ENCODE assay signal across 18 mouse cellular contexts in the genomic region with DNA sequence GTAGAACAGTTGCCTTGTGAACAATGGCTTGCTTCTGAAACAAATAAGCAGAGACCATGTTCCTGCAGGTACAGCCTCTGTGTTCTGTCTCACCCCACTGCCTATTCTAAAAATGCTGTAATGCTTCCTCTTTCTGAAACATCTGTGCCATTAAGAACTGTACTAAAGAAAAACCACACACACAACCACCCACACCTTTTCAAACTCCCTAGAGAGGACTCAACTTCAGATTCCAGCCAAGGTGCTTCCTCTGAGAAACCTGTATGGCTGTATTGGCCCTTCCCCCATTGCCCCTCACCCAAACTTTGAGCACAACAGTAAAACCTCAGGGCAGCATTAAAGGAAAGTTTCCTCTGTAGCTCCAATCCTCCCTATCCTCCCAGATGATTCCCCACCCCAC. TPM values are rescaled to one million over a fixed set of nuclear protein-coding genes. Genes with fewer than 3 reads are reported as not detected.
DNase-seq lines count a peak whose midpoint lies in the region; ATAC-seq and TF ChIP-seq lines count a peak whose summit lies in the region.
"Had no signal": no experiment of that assay in that cellular context is flagged by ENCODE, and none has a peak within 500 bp of the region (broad histone marks: within the 10 kb centered on the region; RNA-seq: fewer than 3 reads in every experiment).

No protein-coding gene starts in this region.

- H3K9ac ChIP-seq in midbrain, embryonic 14.5 days (replicated peaks; ENCODE audit: low read length): no peak overlapping the region
- H3K9ac ChIP-seq: embryonic facial prominence, embryonic 12.5 days; forebrain, embryonic 15.5 days; heart, embryonic 12.5 days; hindbrain, embryonic 15.5 days had no signal

- DNase-seq in lung, postnatal 25 days (ENCODE audit: low spot score): peak; percentile 49
- no peak for DNase-seq in lung, adult 2 months
- DNase-seq in B cell, adult 2 months: peak; percentile 73 to 80
- DNase-seq in spleen, postnatal 36 days (ENCODE audit: low spot score in 2 of 2): peak; percentile 85 to 90
- DNase-seq in embryo, embryonic 9.5 days (ENCODE audit: extremely low spot score): no peak
- DNase-seq in adrenal gland, adult 8-10 months: no peak
- DNase-seq in midbrain, embryonic 14.5 days: no peak
- DNase-seq: adrenal gland, postnatal 10 days; cerebellum, adult 18-20 months; embryo, embryonic 11 days; gastrocnemius, postnatal 10 days; heart, adult 2 months had no signal

- no peak for TF ChIP-seq CTCF in lung, adult 2 months (IDR thresholded peaks at IDR 0.05; ENCODE audit: insufficient read depth, low read length)

- no peaks in the 10 kb centered on the region for H3K27me3 ChIP-seq in midbrain, embryonic 14.5 days (ENCODE audit: control insufficient read depth, insufficient read depth, low read length)
- H3K27me3 ChIP-seq: embryonic facial prominence, embryonic 12.5 days; forebrain, embryonic 15.5 days; heart, embryonic 12.5 days; hindbrain, embryonic 15.5 days had no signal

- no peak overlapping the region for H3K4me3 ChIP-seq in lung, adult 2 months (replicated peaks; ENCODE audit: extremely low read depth, low read depth, low read length)
- no peak overlapping the region for H3K4me3 ChIP-seq in midbrain, embryonic 14.5 days (replicated peaks; ENCODE audit: low read depth, low read length)
- H3K4me3 ChIP-seq: embryonic facial prominence, embryonic 12.5 days; forebrain, embryonic 15.5 days; heart, adult 2 months; heart, embryonic 12.5 days; hindbrain, embryonic 15.5 days had no signal

- ATAC-seq in hematopoietic stem cell, adult 5-6 weeks (replicated peaks in 1 of 2; ENCODE audit: insufficient read depth in 1 of 2, low FRiP score in 2 of 2, low TSS enrichment in 1 of 2, low read depth in 1 of 2, poor library complexity in 2 of 2, severe bottlenecking in 2 of 2): peak; percentile 80 to 84
- ATAC-seq in midbrain, embryonic 14.5 days (ENCODE audit: low FRiP score, low TSS enrichment): no peak
- ATAC-seq: forebrain, embryonic 15.5 days had no signal

- H3K36me3 ChIP-seq in midbrain, embryonic 14.5 days (ENCODE audit: control insufficient read depth, insufficient read depth, low read length): no peaks in the 10 kb centered on the region
- H3K36me3 ChIP-seq: embryonic facial prominence, embryonic 12.5 days; forebrain, embryonic 15.5 days; G1E; heart, embryonic 12.5 days; hindbrain, embryonic 15.5 days had no signal

- H3K4me1 ChIP-seq in lung, adult 2 months (ENCODE audit: control insufficient read depth, insufficient read depth, low read length): no peaks in the 10 kb centered on the region
- H3K4me1 ChIP-seq in midbrain, embryonic 14.5 days (ENCODE audit: control insufficient read depth, insufficient read depth, low read length): no peaks in the 10 kb centered on the region
- H3K4me1 ChIP-seq: embryonic facial prominence, embryonic 12.5 days; heart, embryonic 12.5 days; hindbrain, embryonic 15.5 days had no signal

- TF ChIP-seq POLR2A in lung, adult 2 months (IDR thresholded peaks at IDR 0.05; ENCODE audit: borderline replicate concordance, extremely low read depth, low read depth, low read length): no peak

- no peak overlapping the region for H3K27ac ChIP-seq in midbrain, embryonic 14.5 days (replicated peaks; ENCODE audit: low read depth, low read length)
- H3K27ac ChIP-seq: embryonic facial prominence, embryonic 12.5 days; forebrain, embryonic 15.5 days; heart, adult 2 months; hindbrain, embryonic 15.5 days had no signal

- H3K4me2 ChIP-seq in midbrain, embryonic 14.5 days (ENCODE audit: low read length): no peak overlapping the region
- H3K4me2 ChIP-seq: embryonic facial prominence, embryonic 12.5 days; forebrain, embryonic 15.5 days; heart, embryonic 12.5 days; hindbrain, embryonic 15.5 days had no signal

- no peaks in the 10 kb centered on the region for H3K9me3 ChIP-seq in midbrain, embryonic 14.5 days (ENCODE audit: control insufficient read depth, low read length)
- H3K9me3 ChIP-seq: embryonic facial prominence, embryonic 12.5 days; forebrain, embryonic 15.5 days; heart, embryonic 12.5 days; hindbrain, embryonic 15.5 days had no signal

RNA-seq across cellular contexts. Expression of gene Bend5, which starts 15.0 kb away (rescaled TPM):
- 4.0 and 5.2 TPM in 2 replicates for polyA plus RNA-seq in lung, adult 2 months (2012; rRNA removed)
- total RNA-seq in hematopoietic stem cell, adult 5-6 weeks (2017): 19.4 and 19.7 TPM in 2 replicates
- total RNA-seq in adrenal gland, adult 8-10 months (2022): 10 to 100 TPM; 11.1 to 21.5 (median 14.1) TPM
- 86.3 and 88.8 TPM in 2 replicates for polyA plus RNA-seq in midbrain, embryonic 14.5 days (2014; fragmentation: Nextera tagmentation; extraction: Ambion mirVana)
- total RNA-seq: G1E had no signal
- polyA plus RNA-seq: G1E had no signal

Comparison
In these comparisons a context has a peak if more than half of its experiments do, and no peak if none do; other contexts are left out.
1. DNase-seq: peak in lung, postnatal 25 days (single experiment), B cell, adult 2 months (2 of 2) and spleen, postnatal 36 days (2 of 2); none in lung, adult 2 months (single experiment), embryo, embryonic 9.5 days (single experiment), adrenal gland, adult 8-10 months (single experiment) and midbrain, embryonic 14.5 days (single experiment).